Mouse (Mus musculus) cerebellum, postnatal 4 days (tissue): ENCODE measurements around the gene Cxcr5.
A peak's percentile ranks its signal among the peaks of the same experiment; 100 is the strongest.

Source experiments
- DNase-seq, 2 experiments: peaks; one replicate each; pipeline ENCODE4 v3.0.0; 2022; ENCODE audit warnings: low spot score in 2 of 2, mixed read lengths in 1 of 2

Gene Cxcr5

GRCm38 (mm10) chr9:44509487-44510354 lies 52.0 kb downstream of the Cxcr5 start:
- DNase-seq: peak; percentile 67 to 87

GRCm38 (mm10) chr9:44508721-44509486 lies 52.8 kb downstream of the Cxcr5 start:
- DNase-seq: no peak

- DNase-seq: no peak
These were observed 53.5 kb downstream of the Cxcr5 start for GRCm38 (mm10) chr9:44508124-44508619.

GRCm38 (mm10) chr9:44507345-44507744 lies 54.3 kb downstream of the Cxcr5 start:
- no peak for DNase-seq

GRCm38 (mm10) chr9:44506566-44506965 lies 55.1 kb downstream of the Cxcr5 start:
- DNase-seq: no peak

DNA sequence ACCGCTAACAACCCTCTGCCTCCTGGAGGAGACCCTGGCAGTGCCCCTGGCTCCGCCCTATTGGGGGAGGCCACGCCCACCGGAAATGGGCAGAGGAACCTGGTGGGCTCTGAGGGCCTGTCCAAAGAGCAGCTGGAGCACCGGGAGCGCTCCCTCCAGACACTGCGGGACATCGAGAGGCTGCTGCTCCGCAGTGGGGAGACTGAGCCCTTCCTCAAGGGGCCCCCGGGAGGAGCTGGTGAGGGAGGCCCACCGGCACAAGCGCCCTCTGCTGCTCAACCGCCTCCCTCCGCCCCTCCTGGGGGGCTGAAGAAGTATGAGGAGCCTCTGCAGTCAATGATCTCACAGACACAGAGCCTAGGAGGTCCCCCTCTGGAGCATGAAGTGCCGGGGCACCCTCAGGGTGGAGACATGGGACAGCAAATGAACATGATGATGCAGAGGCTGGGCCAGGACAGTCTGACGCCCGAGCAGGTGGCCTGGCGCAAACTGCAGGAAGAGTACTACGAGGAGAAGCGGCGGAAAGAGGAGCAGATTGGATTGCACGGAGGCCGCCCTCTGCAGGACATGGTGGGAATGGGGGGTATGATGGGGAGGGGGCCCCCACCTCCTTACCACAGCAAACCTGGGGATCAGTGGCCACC lies 55.7 kb downstream of the Cxcr5 start:
- no peak for DNase-seq

DNA sequence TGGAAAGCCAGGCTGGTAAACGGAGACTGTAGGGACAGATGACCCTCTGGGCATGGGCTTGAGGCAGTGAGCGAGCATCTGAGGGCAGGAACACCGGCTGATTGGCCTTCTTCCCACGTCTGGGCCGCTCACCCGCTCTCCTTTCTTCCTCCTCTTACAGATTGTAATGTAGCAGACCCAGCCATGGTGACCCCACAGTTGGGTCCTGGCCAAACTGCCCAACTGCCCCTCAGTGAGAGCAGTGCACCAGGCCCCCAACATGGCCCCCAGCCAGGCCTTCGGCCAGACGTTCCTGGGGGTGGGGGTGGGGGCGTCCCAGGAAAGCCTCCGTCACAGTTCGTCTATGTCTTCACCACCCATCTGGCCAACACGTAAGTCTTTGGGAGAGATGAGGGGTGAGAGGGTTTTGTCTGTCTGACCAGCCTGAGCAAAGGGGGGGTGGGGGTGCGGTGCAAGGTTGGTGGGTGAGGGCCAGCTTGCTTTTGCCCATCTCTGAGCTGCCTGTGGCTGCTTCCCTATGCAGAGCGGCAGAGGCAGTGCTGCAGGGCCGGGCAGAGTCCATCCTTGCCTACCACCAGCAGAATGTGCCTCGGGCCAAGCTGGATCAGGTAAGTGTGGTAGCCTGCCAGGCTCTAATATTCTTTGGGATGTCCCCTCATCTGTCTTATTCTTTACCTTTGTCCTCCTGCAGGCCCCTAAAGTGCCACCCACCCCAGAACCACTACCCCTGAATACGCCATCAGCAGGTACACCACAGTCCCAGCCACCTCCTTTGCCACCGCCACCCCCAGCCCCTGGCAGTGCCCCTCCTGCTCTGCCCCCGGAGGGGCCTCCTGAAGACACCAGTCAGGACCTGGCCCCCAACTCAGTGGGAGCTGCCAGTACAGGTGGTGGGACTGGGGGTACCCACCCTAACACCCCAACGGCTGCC lies 56.5 kb downstream of the Cxcr5 start:
- no peak for DNase-seq

DNA sequence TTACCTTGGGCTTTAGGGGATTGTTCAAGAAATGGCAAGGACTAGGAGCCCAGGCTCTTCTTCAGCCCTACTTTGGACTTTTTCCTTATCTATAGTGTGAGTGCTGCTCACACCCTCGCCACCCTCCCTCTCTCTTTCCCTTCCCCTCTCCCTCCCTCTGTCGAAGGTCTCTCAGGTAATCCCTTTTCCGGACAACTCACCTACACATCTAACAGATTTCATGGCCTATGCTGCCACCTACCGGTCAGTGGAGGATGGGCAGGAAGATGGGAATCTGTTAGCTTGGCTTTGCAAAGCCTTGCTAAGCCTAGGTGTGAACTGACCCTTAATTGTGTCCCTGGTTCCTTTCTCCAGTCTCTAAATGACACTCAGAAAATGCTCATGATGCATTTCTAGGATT lies 59.7 kb downstream of the Cxcr5 start:
- DNase-seq: peak in 1 of 2 experiments; percentile 84

GRCm38 (mm10) chr9:44501206-44501879 lies 60.3 kb downstream of the Cxcr5 start:
- DNase-seq: no peak

DNA sequence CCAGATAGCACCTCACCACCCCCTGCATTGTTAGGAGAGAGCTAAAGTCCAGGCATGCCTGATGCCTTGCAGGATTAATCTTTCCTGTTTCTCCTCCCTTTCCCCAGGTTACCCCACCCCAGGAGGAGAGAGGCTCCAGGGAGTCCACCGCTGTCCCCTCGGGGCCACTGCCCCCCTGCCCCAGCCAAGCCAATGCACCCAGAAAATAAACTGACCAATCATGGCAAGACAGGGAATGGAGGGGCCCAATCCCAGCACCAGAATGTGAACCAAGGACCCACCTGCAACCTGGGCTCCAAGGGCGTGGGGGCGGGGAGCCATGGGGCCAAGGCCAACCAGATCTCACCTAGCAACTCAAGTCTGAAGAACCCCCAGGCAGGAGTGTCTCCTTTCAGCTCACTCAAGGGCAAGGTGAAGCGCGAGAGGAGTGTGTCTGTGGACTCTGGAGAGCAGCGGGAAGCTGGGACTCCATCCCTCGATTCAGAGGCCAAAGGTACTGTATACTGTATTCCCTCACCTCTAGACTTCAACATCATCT lies 61.0 kb downstream of the Cxcr5 start:
- no peak for DNase-seq

- no peak for DNase-seq
These were observed 61.5 kb downstream of the Cxcr5 start for GRCm38 (mm10) chr9:44500163-44500533.

- no peak for DNase-seq
These were observed 62.1 kb downstream of the Cxcr5 start for GRCm38 (mm10) chr9:44499356-44500162.

- peak in 1 of 2 experiments; percentile 60 for DNase-seq
These were observed 63.0 kb downstream of the Cxcr5 start for GRCm38 (mm10) chr9:44498421-44499355.

GRCm38 (mm10) chr9:44497624-44498377 lies 63.9 kb downstream of the Cxcr5 start:
- DNase-seq: no peak

- no peak for DNase-seq
These were observed 64.7 kb downstream of the Cxcr5 start for GRCm38 (mm10) chr9:44496803-44497461.

DNA sequence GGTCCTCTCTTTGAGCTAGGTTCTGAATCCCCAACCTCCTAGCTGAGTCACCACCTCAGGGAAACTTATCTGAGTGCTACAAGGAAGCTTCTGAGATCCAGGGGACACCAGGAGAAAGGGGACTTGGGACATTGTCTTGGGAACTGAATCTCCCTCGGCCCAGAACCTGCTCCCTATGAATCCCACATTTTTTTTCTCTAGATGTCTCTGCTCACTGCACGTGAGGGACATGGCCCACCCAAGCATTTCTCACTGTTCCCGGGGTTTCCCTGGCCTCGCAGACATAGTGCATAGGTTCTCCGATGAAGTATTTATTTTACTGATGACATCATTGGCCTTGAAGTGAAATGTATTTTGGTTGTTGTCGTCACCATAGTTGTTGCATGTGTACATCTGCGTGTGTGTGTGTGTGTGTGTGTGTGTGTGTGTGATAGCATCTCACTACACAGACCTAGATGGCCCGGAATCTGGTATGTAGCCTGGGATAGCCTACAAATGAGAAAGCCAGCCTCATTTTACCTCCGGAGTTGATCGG lies 65.8 kb downstream of the Cxcr5 start:
- DNase-seq: no peak
